Mouse (Mus musculus): ENCODE measurements around the gene Psma4. TPM values are rescaled to one million over a fixed set of nuclear protein-coding genes. Genes with fewer than 3 reads are reported as not detected.

Psma4 gene
- total and polyA plus RNA-seq, 3 experiments = 264 to 662 (median 407) TPM

DNA sequence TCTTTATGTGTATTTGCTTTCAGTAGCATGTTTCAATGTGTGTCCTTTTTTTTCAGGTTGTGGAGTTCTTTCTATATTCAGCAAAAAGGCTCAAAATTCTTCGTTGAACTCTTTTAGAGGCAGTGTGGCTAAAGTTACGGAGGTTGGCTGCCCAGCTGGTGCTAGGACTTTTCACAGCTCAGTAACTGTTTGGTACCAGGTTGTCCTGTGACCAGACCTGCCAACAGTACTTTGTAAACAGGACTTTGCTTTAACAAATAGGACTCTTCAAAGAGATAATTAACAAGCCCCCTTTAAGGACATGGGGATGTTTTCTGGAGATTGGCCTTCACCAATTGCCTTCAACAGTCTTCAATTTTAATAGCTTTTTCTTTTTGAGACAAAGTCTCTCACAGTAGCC, 32.4 kb upstream of the Psma4 start:
- Histone ChIP-seq H3K9ac (ENCODE audit: insufficient read depth, low read depth) (no peak overlapping the region), H3K79me2 (replicated peaks; ENCODE audit: control insufficient read depth, extremely low read depth, insufficient read depth, poor library complexity, severe bottlenecking) (no peaks in the 10 kb centered on the region), H3K27ac (ENCODE audit: insufficient read depth, low read depth) (no peak overlapping the region), H3K9me3 (replicated peaks; ENCODE audit: low read length) (peaks cover 6% of the 10 kb centered on the region), H3K4me1 (ENCODE audit: control insufficient read depth in 1 of 2, insufficient read depth in 2 of 2) (no peaks in the 10 kb centered on the region; a peak in 1 of 4 replicates), H3K4me3 (replicated peaks in 1 of 3; ENCODE audit: low read depth in 2 of 3, low read length in 2 of 3, poor library complexity in 1 of 3) (no peak overlapping the region), H3K4me2 (ENCODE audit: insufficient read depth, low read depth, poor library complexity, severe bottlenecking) (no peak overlapping the region), H3K27me3 (replicated peaks) (no peaks in the 10 kb centered on the region), H3K36me3 (replicated peaks in 1 of 2; ENCODE audit: control insufficient read depth in 1 of 2, insufficient read depth in 1 of 2, low read length in 1 of 2) (peaks cover 0 to under 1% of the 10 kb centered on the region in 2 experiments)
- in situ Hi-C loops (cut with MboI; ENCODE audit: low pct_ligation_motif_present, low pct_unique_long_range_greater_than_20kb, low sequenced_read_pairs) (no loop called here), dilution Hi-C loops (cut with MboI; ENCODE audit: extremely low pct_ligation_motif_present, extremely low pct_unique_long_range_greater_than_20kb, low sequenced_read_pairs) (no loop called here)
- DNase-seq (ENCODE audit: extremely low read depth) = no peak
- no peak for TF ChIP-seq E2F4 (IDR thresholded peaks at IDR 0.05; ENCODE audit: insufficient replicate concordance, low read depth, low read length)
- TF ChIP-seq ZNF384 (IDR thresholded peaks at IDR 0.05; ENCODE audit: low read depth, low read length) = no peak
- no peak for TF ChIP-seq UBTF (IDR thresholded peaks at IDR 0.05; ENCODE audit: low read depth, low read length)
- TF ChIP-seq EP300 (IDR thresholded peaks at IDR 0.05; ENCODE audit: low read length) = no peak
- no peak for TF ChIP-seq TCF12 (IDR thresholded peaks at IDR 0.05; ENCODE audit: low read depth, low read length)
- no peak for TF ChIP-seq KAT2A (IDR thresholded peaks at IDR 0.05; ENCODE audit: insufficient replicate concordance, low read length)
- TF ChIP-seq MXI1 (IDR thresholded peaks at IDR 0.05; ENCODE audit: low read depth, low read length) = no peak
- TF ChIP-seq PAX5 (IDR thresholded peaks at IDR 0.05; ENCODE audit: low read length) = no peak
- no peak for TF ChIP-seq MYC (IDR thresholded peaks at IDR 0.05; ENCODE audit: low read depth, low read length)
- no peak for TF ChIP-seq ETS1 (conservative IDR thresholded peaks at IDR 0.05; ENCODE audit: low read depth, low read length)
- TF ChIP-seq CTCF (conservative IDR thresholded peaks at IDR 0.05 in 1 of 2, IDR thresholded peaks at IDR 0.05 in 1 of 2; ENCODE audit: low read depth in 2 of 2, low read length in 2 of 2) = no peak
- no peak for TF ChIP-seq GABPA (IDR thresholded peaks at IDR 0.05; ENCODE audit: insufficient replicate concordance, low read depth, low read length)
- no peak for TF ChIP-seq CHD2 (IDR thresholded peaks at IDR 0.05; ENCODE audit: low read length)
- TF ChIP-seq POLR2A (IDR thresholded peaks at IDR 0.05; ENCODE audit: low read depth, low read length) = no peak
- no peak for TF ChIP-seq TBP (conservative IDR thresholded peaks at IDR 0.05; ENCODE audit: low read depth, low read length)
- TF ChIP-seq JUN (IDR thresholded peaks at IDR 0.05; ENCODE audit: insufficient read depth, low read depth, low read length) = no peak
- no peak for TF ChIP-seq MAX (IDR thresholded peaks at IDR 0.05; ENCODE audit: low read length)
- no peak for TF ChIP-seq RCOR1 (conservative IDR thresholded peaks at IDR 0.05; ENCODE audit: low read depth, low read length)
- no peak for TF ChIP-seq MAFK (IDR thresholded peaks at IDR 0.05; ENCODE audit: insufficient replicate concordance, low read length)
- TF ChIP-seq USF1 (IDR thresholded peaks at IDR 0.05; ENCODE audit: low read depth, low read length) = no peak

DNA sequence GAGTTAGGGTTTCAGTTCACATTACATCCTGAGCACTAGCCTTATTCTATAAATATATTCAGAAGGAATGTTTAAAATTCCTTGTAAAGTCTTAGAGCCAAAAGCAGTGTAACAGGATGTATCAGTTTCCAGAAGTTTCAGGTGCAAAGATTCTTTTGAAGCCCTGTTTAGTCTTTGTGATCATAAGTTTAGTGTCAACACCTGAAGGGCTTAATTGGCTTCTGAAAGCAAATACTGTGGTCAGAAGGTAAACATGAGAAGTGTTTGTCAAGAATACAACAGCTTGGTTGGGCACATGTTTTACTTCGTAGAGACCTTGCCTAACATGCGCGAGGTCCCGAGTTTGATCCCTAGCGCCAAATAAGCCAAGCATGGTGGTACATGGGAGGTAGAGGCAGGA, 31.8 kb upstream of the Psma4 start:
- Histone ChIP-seq H3K79me2 (replicated peaks; ENCODE audit: control insufficient read depth, extremely low read depth, insufficient read depth, poor library complexity, severe bottlenecking) (no peaks in the 10 kb centered on the region), H3K4me2 (ENCODE audit: insufficient read depth, low read depth, poor library complexity, severe bottlenecking) (no peak overlapping the region), H3K4me1 (ENCODE audit: control insufficient read depth in 1 of 2, insufficient read depth in 2 of 2) (no peaks in the 10 kb centered on the region; a peak in 1 of 4 replicates), H3K27ac (ENCODE audit: insufficient read depth, low read depth) (no peak overlapping the region), H3K9ac (ENCODE audit: insufficient read depth, low read depth) (no peak overlapping the region), H3K9me3 (replicated peaks; ENCODE audit: low read length) (peaks cover 6% of the 10 kb centered on the region), H3K27me3 (replicated peaks) (no peaks in the 10 kb centered on the region), H3K4me3 (replicated peaks in 1 of 3; ENCODE audit: low read depth in 2 of 3, low read length in 2 of 3, poor library complexity in 1 of 3) (no peak overlapping the region), H3K36me3 (replicated peaks in 1 of 2; ENCODE audit: control insufficient read depth in 1 of 2, insufficient read depth in 1 of 2, low read length in 1 of 2) (no peaks in the 10 kb centered on the region)
- dilution Hi-C loops (cut with MboI; ENCODE audit: extremely low pct_ligation_motif_present, extremely low pct_unique_long_range_greater_than_20kb, low sequenced_read_pairs) (no loop called here), in situ Hi-C loops (cut with MboI; ENCODE audit: low pct_ligation_motif_present, low pct_unique_long_range_greater_than_20kb, low sequenced_read_pairs) (no loop called here)
- TF ChIP-seq ETS1 (conservative IDR thresholded peaks at IDR 0.05; ENCODE audit: low read depth, low read length) = no peak
- no peak for DNase-seq (ENCODE audit: extremely low read depth)

All from CH12.LX (cell line).